Mouse (Mus musculus): Measurements from ENCODE around the gene Nectin4.

Nectin4 gene

GRCm38 (mm10) chr1:171412446-171412845, 42.5 kb downstream of the Nectin4 start:
- peak; percentile 28 for DNase-seq (ENCODE audit: low read depth, low spot score)
- H3K27me3 ChIP-seq (ENCODE audit: control insufficient read depth, insufficient read depth, low read length, poor library complexity, severe bottlenecking): no peaks in the 10 kb centered on the region

GRCm38 (mm10) chr1:171413608-171414007, 43.7 kb downstream of the Nectin4 start:
- no peak for DNase-seq (ENCODE audit: low read depth, low spot score)
- Histone ChIP-seq H3K36me3 (ENCODE audit: control insufficient read depth, insufficient read depth, low read length, poor library complexity, severe bottlenecking) (peaks cover 28% of the 10 kb centered on the region), H3K27me3 (ENCODE audit: control insufficient read depth, insufficient read depth, low read length, poor library complexity, severe bottlenecking) (no peaks in the 10 kb centered on the region)

More at GRCm38 (mm10) chr1:171412446-171412845, 42.5 kb downstream of the Nectin4 start:
- H3K36me3 ChIP-seq (ENCODE audit: control insufficient read depth, insufficient read depth, low read length, poor library complexity, severe bottlenecking): peaks cover 26% of the 10 kb centered on the region

GRCm38 (mm10) chr1:171418660-171419059, 48.8 kb downstream of the Nectin4 start, which contains the start of gene Tstd1:
Tstd1 (plus strand) TSS chr1:171418872.
- no peaks in the 10 kb centered on the region for H3K27me3 ChIP-seq (ENCODE audit: control insufficient read depth, insufficient read depth, low read length, poor library complexity, severe bottlenecking)
- DNase-seq (ENCODE audit: low read depth, low spot score): no peak
- peaks cover 41% of the 10 kb centered on the region for H3K36me3 ChIP-seq (ENCODE audit: control insufficient read depth, insufficient read depth, low read length, poor library complexity, severe bottlenecking)

GRCm38 (mm10) chr1:171419291-171419882, 49.5 kb downstream of the Nectin4 start:
- Histone ChIP-seq H3K27me3 (ENCODE audit: control insufficient read depth, insufficient read depth, low read length, poor library complexity, severe bottlenecking) (no peaks in the 10 kb centered on the region), H3K36me3 (ENCODE audit: control insufficient read depth, insufficient read depth, low read length, poor library complexity, severe bottlenecking) (peaks cover 39% of the 10 kb centered on the region)
- no peak for DNase-seq (ENCODE audit: low read depth, low spot score)

GRCm38 (mm10) chr1:171419905-171420304, 50.0 kb downstream of the Nectin4 start:
- DNase-seq (ENCODE audit: low read depth, low spot score): no peak
- Histone ChIP-seq H3K27me3 (ENCODE audit: control insufficient read depth, insufficient read depth, low read length, poor library complexity, severe bottlenecking) (no peaks in the 10 kb centered on the region), H3K36me3 (ENCODE audit: control insufficient read depth, insufficient read depth, low read length, poor library complexity, severe bottlenecking) (peaks cover 39% of the 10 kb centered on the region)

GRCm38 (mm10) chr1:171422504-171423095, 52.7 kb downstream of the Nectin4 start:
- Histone ChIP-seq H3K36me3 (ENCODE audit: control insufficient read depth, insufficient read depth, low read length, poor library complexity, severe bottlenecking) (peaks cover 20% of the 10 kb centered on the region; the same call in 1 of the 2 replicates), H3K27me3 (ENCODE audit: control insufficient read depth, insufficient read depth, low read length, poor library complexity, severe bottlenecking) (no peaks in the 10 kb centered on the region)
- DNase-seq (ENCODE audit: low read depth, low spot score): no peak

- no peak for DNase-seq (ENCODE audit: low read depth, low spot score)
- Histone ChIP-seq H3K27me3 (ENCODE audit: control insufficient read depth, insufficient read depth, low read length, poor library complexity, severe bottlenecking) (no peaks in the 10 kb centered on the region), H3K36me3 (ENCODE audit: control insufficient read depth, insufficient read depth, low read length, poor library complexity, severe bottlenecking) (peaks cover 4% of the 10 kb centered on the region; the same call in 1 of the 2 replicates)
These were observed 54.7 kb downstream of the Nectin4 start for GRCm38 (mm10) chr1:171424638-171425037.

GRCm38 (mm10) chr1:171425126-171425525, 55.2 kb downstream of the Nectin4 start:
- H3K36me3 ChIP-seq (ENCODE audit: control insufficient read depth, insufficient read depth, low read length, poor library complexity, severe bottlenecking): no peaks in the 10 kb centered on the region
- no peak for DNase-seq (ENCODE audit: low read depth, low spot score)
- H3K27me3 ChIP-seq (ENCODE audit: control insufficient read depth, insufficient read depth, low read length, poor library complexity, severe bottlenecking): no peaks in the 10 kb centered on the region

- H3K27me3 ChIP-seq (ENCODE audit: control insufficient read depth, insufficient read depth, low read length, poor library complexity, severe bottlenecking): no peaks in the 10 kb centered on the region
- DNase-seq (ENCODE audit: low read depth, low spot score): no peak
These were observed 62.3 kb downstream of the Nectin4 start for GRCm38 (mm10) chr1:171432158-171432557.

GRCm38 (mm10) chr1:171435288-171435814, 65.5 kb downstream of the Nectin4 start:
- DNase-seq (ENCODE audit: low read depth, low spot score): no peak
- Histone ChIP-seq H3K36me3 (ENCODE audit: control insufficient read depth, insufficient read depth, low read length, poor library complexity, severe bottlenecking) (no peaks in the 10 kb centered on the region), H3K27me3 (ENCODE audit: control insufficient read depth, insufficient read depth, low read length, poor library complexity, severe bottlenecking) (peaks cover 3% of the 10 kb centered on the region)

More at GRCm38 (mm10) chr1:171432158-171432557, 62.3 kb downstream of the Nectin4 start:
- no peaks in the 10 kb centered on the region for H3K36me3 ChIP-seq (ENCODE audit: control insufficient read depth, insufficient read depth, low read length, poor library complexity, severe bottlenecking)

GRCm38 (mm10) chr1:171435974-171436373, 66.1 kb downstream of the Nectin4 start:
- Histone ChIP-seq H3K36me3 (ENCODE audit: control insufficient read depth, insufficient read depth, low read length, poor library complexity, severe bottlenecking) (no peaks in the 10 kb centered on the region), H3K27me3 (ENCODE audit: control insufficient read depth, insufficient read depth, low read length, poor library complexity, severe bottlenecking) (peaks cover 3% of the 10 kb centered on the region)
- no peak for DNase-seq (ENCODE audit: low read depth, low spot score)

GRCm38 (mm10) chr1:171437264-171438013, 67.5 kb downstream of the Nectin4 start, which contains the start of gene F11r:
F11r (plus strand) TSS chr1:171437535.
- no peaks in the 10 kb centered on the region for H3K36me3 ChIP-seq (ENCODE audit: control insufficient read depth, insufficient read depth, low read length, poor library complexity, severe bottlenecking)
- DNase-seq (ENCODE audit: low read depth, low spot score): peak; percentile 72
- H3K27me3 ChIP-seq (ENCODE audit: control insufficient read depth, insufficient read depth, low read length, poor library complexity, severe bottlenecking): peaks cover 3% of the 10 kb centered on the region
